Mouse (Mus musculus) right cerebral cortex, postnatal 25 days (tissue): ENCODE data around the gene Lats2.

Experiments
- DNase-seq: peaks from one replicate; pipeline ENCODE4 v3.0.0; 2022

The Lats2 gene

DNA sequence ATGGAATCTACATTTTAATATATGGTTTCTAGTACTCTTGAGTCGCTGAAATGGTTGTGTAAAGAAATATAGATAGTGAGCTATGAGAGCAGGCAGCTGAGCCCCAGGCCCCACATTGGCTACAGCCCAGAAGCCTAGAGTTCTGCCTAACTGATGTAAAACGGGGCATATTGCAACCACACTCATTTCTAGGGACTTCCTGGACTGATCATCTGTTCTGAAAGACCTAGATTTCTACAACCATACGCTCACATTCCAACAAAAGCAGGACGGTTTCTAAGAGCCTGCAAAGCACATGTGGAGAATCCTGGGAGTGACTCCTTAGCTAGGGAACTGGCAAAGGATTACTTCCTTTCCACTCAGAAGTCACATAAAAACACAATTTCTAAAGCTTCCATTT lies 22.0 kb downstream of the Lats2 start:
- no peak for DNase-seq

DNA sequence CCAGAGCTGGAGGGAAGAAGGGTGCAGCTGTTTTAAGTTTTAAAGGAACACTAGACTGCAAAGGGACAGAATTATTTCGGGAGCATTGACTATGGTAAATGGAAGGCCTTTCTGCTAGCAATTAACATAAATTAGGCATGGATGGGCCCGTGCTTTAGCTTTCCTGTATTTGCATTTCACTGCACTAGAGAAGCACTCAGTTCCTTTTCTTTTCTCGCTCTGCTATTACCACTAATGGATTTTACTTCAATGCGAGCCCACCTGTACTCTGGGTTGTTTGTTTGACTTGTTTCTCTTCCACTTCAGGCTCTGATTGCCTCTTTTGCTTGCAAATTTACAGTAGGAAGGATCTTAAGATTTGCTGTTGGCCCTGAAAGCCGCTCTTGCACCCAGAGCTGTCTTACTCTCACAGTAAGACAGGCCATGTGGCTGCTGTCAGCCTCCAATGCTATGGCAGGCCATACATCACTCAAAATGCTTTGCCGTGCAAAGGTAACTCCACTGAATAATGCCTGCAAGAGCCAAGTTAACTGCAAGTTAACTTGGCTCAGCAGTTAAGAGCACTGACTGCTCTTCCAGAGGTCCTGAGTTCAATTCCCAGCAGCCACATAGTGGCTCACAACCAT lies 25.4 kb downstream of the Lats2 start:
- no peak for DNase-seq

DNA sequence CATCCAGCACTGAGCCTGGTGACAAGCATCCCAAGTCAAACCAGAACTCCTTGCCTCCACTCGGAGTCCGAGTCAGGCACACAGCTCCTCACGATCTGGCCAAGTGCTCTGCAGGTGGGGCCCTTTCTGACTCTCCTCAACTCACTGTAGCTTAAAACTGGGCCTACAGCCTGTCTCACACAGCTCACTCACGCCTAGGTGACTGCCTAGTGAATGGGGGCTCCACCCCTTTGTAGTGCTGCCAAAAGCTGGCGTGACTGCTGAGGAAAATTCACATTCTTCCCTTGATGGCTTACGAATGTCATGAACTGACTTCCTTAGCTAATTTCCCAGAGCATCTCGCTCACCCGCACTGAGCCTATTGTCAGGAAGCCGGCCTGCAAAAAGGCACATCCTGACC lies 27.7 kb downstream of the Lats2 start:
- DNase-seq, result no peak

DNA sequence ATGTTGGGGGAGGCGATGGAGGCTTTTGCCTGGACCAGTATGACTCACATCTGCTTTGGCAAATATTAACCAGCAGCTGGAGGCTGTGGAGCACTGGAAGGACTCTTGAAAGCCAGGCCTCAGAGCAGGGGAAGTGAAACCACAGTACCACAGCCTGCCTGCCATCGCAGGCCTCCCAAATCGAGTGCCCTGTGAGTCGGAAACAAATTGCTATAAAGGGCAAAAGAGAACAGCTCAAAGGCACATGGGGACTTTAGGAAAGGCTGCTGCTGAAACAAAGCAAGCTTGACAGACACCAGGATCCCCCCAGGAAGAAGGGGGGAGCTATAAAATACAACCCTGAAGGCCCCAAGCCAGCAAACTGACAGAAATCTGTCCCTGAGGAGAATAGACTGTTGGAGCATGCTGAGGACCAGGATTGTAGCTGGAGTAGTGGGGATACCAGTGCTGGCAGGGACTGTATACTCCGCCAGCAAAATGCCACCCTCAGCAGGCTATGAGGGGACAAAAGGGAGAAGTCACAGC lies 28.2 kb downstream of the Lats2 start:
- no peak for DNase-seq

DNA sequence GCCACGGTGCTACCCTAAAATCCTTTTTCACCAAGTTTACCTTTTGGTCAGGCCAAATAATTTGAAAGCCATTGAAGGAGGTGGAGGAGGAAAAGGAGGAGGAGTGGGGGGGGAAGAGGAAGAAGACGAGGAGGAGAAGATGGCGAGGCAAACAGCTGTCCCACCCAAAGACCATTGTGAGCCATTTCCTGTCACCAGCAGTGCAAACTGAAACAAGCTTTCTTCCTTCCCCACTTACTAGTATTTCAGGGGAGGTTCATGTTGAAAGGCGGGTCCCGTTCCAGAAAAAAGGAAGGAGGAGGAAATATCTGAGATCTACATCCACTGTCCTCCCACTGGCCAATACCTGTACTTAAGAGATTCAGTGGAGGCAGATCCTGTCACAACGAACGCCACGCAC lies 28.8 kb downstream of the Lats2 start:
- DNase-seq, result no peak

DNA sequence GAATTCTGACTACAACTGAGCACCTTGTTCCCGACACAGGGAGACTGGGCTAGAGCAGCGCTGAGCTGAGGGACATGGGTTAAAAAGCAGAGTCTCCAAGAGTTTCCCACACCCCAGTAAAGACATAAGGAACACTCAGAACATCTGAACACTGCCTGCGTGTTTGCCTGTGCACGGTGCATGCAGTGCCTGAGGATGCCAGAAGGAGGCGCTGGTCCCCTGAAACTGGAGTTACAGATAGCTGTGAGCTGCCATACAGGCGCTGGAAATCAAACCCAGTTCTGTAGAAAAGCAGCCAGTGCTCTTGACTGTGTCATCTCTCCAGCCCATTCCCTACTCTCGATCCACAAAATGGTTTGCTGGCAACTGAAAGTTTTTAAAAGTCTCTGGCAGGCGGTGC lies 32.0 kb downstream of the Lats2 start:
- no peak for DNase-seq

DNA sequence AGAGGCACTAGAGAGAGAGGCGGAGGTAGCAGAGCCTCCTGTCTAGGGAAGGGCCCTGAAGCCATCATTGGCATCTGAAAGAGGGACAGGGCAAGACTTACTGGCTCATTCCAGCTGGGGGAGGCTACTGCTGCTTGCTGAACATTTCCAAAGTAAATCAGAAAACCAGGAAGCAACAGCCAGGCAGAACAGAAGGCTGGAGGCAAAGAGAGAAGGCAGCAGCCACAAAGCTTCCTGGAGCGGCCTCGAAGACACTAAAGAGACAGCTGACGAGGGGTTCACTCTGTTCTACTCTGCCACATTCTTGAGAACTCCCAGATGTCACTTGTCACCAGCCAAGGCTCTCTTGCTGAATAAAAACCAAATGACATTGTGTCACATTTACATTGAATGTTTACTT lies 33.7 kb downstream of the Lats2 start:
- DNase-seq, result no peak

DNA sequence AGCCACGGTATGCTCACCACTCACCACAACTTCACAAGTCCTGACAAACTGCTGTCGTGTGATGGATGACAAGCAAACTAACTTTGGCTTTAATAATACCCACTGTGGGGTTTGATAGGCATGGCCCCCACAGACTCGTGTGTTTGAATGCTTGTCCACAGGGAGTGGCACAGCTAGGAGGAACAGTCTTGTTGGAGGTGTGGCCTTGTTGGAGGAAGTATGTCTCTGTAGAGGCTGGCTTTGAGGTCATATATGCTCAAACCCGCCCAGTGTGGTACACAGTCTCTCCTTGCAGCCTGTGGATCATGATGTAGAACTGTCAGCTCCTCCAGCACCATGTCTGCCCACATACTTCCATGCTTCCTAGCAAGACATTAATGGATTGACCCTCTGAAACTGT lies 39.9 kb downstream of the Lats2 start:
- DNase-seq, result no peak

DNA sequence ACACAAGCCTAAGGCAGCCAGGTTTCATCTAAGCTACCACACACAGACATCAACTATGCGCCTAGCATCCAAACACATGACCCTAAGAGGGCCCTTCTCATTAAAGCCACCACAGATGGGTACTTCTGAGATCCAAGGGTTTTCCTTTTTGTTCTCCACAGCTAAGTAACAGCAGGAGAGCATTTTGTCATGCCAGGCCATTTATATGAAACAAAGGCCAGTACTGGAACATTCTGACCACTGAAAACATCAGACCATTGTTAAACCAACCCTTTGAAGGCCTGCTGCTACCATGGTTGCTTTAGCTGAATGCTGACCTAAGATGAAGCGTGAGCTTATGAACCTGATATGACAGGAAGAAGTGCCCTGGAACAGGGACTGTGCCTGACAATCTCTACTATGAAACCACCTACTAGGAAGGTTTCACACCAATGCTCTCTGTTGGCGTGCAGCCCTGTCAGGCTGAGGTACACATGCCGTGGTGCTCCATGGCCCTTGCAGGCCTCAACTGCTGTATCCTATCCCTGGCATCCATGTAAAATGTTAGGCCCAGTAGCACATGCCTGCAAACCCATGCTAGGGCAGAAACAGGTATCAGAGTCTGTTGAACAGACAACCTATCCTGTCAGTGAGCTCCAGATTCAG lies 41.5 kb downstream of the Lats2 start:
- DNase-seq, result no peak

DNA sequence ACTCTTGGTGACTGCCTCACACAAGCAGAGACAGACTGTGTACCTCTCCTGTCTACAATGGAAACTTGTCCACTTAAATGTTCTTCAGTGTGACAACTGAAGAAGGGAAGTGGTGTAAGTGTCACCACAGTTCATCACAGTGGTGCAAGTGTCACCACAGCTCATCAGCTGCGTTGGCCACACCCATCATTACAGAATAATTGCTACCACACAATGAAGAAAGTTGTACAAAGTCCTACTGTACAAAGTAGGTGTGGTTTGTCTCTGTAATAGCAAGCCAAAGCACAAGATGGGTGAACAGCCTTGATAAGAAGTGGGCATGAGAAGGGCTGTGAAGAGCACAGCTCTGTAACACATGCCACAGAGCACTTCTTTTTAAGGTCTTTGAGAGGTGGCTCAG lies 45.3 kb downstream of the Lats2 start:
- DNase-seq, result no peak

DNA sequence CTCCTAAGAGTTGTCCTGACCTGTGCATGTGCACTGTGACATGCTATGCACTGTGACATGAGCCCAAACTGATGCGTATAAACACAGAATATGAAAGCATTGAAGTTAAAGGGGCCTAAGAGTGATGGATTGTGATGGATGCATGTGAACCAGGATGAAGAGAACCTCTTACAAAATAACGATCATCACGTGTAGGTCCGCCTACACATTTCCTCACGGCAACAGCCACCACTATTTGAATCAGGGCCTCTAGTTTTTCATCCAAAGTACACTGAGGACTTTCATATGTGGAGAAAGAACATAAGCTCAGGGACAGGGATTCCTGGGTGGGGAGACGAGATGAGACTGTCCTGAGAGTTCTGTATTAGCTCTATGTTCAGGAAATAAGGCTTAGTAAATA lies 47.1 kb downstream of the Lats2 start:
- no peak for DNase-seq

DNA sequence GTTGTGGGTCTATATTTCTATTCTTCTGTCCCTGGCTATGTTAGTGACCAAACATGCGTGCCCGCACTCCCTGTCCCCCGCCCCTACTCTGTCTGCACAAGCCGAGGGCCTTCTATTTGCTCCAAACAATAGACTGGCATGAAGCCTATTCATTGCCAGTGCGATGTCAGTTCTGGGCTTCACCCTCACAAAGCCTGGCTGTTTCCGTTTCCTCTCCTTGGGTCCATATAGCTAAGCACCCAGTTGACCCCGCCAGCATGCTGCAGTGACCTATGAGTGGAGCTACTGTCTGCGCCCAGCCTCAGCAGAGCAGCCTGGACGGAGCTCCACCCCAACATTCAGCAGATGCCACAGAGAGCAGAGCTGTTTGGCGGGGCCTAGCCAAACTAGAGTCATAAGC lies 49.0 kb downstream of the Lats2 start:
- DNase-seq, result no peak

DNA sequence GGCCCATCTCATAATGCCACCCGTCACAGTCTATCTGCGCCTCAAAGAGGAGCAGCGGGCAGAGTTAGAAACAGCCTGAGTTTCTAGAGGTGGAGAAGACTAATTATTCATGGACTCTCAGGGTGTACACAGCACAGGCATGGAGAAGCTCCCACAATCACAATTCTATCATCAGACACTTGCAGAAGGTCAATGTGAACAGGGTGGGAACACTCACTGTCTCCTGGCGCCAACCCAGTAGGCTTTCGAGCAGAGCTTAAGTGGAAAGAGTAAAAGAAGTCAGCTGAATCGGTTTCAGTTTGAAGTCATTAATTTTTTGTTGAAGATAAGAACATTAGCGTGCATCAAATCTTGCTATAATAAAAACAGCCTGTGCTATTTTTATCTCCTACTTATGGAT lies 49.6 kb downstream of the Lats2 start:
- DNase-seq, result no peak

DNA sequence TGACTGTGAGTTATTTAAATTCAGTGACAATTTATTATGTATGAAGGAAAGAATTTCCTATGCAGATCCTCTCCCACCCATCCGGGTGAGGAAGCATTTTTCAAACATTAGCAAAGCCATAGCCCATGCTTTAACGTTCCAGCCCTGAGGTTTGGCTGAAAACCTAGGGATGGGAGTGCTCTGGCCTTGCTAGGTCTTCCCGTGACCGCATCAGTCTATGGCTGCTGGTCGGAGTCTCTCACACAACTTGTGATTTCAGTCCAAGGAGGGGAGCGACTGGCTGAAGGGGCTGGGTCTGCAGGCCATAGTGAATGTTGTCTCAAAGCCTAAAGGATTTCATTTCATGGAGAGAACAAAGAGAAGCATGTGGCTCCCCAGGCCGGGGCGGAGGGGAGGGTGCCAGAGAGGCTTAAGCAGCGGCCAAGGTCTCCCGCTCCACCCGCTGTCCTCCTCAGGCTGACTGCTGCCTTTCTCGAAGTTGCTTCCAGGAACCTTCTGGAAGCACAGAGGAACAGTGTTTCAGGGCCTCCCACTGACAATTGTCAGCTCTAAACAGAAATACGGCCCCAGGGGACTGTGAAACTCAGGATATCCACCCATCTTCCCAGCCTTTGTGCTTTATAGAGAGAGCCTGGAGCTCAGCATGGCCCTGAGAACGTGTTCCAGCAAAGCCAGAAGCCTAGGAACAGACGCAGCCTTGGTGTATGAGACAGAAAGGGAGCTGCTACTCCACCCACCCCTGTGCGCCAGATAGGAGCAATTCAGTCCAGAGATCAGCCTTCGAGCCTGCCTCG lies 50.9 kb downstream of the Lats2 start:
- DNase-seq, result no peak

DNA sequence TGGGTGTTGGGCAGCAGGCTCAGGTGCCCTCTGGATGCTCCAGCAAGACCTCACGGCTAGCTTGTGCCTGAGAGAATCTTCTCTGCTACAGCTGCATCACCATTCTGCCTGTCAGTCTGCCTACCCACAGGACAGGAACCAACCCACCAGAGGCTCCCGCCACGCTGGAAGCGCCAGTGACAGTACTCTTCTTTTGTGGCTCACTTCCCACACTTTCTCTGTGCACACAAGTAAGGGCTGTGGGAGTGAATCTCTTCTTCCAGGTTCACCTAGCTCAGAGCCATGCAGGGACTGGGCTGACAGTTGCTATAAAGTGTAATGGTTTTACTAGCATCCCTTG lies 51.5 kb downstream of the Lats2 start:
- DNase-seq, result no peak

DNA sequence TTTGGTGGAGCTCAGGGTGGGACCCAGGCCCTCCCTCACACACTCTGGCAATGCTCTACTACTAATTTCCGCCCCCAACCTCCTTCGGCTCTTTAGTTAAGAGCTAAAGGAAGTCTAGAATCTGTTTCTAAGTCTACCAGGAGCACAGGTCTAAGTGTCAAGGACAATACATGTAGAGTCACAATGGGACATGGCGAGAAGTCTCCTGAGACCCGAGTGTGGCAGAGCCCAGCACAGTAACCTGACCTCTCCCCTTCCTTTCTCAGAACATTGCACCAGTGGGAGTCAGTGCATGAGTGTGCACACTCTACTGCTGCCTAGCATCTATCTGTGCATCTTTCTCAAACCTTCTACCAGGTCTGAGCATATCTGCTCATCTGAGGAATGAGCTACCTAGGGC lies 52.4 kb downstream of the Lats2 start:
- no peak for DNase-seq

DNA sequence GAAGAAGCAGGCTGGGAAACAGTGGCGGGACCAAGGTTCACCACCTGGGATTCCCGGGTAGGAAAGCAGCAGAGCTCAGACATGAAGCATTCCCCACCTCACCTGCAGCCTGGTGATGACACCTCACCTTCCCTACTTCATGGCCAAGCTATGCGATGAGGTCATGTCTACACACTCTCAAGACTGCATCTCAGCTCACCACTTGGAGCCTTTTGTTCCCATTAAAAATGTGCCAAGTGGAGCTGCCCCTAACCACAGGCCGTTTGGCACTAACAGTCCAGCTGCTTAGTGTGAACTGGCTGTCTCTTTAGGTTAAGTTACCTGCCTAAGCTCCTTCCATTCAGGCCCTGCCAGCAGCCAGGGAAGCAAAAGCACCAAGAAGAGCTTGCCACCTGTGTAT lies 53.1 kb downstream of the Lats2 start:
- DNase-seq, result no peak

DNA sequence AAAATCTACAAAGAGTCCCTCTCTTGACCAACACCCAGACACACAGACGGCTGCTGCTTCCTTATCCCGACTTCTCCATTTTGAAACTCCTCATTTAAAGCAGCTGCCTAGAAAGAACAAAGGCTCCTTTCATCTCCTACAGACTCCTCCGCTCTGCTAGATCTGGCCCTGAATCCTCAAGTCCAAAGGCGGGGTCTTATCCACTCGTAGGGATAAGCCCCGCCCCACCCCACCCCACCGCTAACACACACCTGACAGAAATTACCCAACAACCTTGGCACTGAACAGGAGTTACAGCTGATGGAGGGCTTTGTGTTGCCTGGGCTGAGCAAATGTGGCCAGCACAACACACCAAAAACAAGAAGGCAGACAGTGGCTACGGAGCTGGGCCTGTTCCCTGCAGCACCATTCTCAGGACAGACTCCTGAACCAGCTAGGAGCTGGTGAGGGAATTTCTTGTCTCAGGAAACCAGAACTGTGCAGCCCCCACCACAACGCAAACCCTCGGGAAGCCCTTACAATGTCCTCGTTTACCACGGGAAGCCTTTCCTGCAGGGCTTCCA lies 56.2 kb downstream of the Lats2 start:
- DNase-seq, result no peak

DNA sequence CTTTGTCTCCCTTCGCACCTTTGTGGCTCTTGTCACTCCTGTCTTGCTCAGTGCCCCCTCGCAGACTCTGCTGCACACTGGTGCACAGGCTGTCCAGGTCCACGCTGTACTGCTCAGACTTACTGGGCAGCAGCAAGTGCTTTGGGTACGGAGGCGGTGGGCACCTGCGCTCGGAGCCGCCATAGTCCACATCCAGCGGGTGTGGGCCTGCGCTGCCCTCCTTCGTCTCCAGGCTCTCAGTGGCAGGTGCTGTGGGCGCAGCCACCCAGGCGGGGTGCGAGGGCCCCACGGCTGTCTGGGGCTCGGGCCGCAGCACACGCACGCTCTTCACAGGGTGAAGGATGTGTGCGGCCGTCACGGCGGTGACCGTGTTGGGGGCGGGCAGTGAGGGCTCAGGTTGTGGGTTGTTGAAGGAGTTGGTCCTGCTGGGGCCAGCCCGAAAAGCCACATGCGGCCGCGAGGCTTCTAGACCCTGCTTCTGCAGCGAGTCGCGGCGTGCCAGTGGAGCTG lies 58.7 kb downstream of the Lats2 start:
- no peak for DNase-seq

DNA sequence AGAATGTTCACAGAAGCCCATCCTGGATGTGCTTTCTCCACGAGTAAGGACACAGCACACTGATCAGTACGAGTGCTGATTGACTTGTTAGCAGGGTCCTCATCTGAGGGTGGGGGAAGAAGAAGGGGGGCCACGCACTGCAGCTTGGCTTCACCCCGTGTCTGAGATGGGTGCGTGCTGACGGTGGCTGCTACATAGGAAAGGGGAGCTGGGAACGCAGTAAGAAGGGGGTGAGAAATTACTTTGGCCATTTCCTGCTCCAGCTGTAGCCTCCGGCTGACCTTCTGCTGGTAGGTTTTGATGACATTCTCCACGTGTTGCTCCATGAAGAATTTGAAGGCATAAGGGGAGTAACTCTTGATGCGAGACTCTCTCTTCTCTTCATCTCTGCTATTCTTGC lies 59.2 kb downstream of the Lats2 start:
- no peak for DNase-seq

DNA sequence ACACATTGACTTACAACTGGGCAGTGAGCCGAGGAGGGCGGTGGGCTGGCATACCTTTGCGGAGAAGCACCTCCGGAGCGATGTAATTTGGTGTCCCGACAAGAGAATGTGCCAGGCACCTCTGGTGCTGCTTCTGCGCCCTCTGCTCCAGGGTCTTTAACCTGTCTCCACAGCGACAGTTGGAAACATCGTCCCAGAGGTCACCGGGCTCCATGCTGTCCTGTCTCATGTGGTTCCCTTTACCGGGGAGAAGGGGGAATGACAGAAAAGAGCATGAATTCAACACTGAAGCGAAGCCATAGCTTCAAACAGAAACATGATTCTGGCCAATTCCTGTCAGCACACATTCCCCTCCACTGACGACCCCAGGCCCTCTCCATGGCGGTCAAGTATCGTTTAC lies 62.1 kb downstream of the Lats2 start:
- DNase-seq, result no peak

DNA sequence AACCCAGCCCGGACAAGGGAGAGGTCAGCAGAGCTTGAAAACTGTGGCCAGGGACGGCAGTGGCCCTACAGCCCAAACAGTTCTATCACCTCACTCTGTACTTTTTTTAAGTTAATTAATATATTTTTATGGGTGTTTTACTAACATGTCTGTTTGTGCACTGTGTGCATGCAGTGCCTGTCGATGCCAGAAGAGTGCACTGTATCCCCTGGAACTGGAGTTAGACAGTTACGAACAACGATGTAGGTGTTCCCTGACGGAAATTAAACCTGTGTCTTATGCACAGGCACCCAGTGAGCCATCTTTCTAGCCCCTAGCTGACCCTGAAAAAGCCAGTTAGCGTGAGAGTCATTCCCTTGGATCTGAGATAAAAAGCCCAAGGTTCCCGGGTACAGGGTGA lies 62.6 kb downstream of the Lats2 start:
- no peak for DNase-seq

DNA sequence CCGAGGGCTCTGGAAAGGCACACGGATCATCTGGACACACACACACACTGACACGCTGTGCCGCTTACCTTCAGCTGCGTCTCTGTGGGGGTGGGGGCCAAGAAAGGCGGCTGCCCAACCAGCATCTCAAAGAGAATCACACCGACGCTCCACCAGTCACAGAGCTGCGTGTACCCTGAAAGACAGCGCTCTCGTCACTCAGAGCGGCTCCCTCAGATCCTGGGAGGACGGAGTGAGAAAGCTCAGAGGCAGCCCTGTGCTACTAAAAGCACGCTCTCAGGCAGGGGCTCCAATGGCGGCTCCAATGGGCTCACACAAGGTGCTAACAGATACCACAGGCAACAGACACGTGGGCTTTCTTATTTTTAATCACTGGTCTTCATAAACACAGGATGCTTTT lies 63.9 kb downstream of the Lats2 start:
- no peak for DNase-seq
